Mouse (Mus musculus) induced T-regulatory cell, adult 2 months (primary cell): ENCODE measurements around the gene Sbpl.

Experiments used
- DNase-seq: peaks from one replicate; pipeline ENCODE4 v3.0.0-alpha.2; 2012; ENCODE audit warnings: low read depth

The Sbpl gene

DNA sequence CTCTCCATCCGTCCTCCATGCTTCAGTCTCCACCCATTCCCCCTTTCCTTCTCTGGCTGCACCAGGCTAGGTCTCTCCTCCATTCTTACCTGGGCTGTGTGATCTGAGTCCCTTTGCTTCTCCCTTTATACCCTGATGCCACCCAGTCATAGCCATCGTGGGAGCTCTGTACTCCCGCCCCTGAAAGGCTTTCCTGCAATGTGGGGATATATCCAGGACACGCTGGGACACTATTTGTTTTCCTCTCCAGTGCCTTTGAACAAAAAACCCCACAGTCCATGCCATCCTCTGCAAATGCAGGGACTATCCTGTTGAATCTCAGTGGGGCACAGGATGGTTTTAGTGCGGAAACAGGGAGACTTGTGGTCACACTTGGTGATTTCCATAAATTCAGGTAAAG is at the start of gene Sbpl:
TSS of gene Sbpl (minus strand) at position 101 of the 400 bp plus-strand sequence.
- no peak for DNase-seq

DNA sequence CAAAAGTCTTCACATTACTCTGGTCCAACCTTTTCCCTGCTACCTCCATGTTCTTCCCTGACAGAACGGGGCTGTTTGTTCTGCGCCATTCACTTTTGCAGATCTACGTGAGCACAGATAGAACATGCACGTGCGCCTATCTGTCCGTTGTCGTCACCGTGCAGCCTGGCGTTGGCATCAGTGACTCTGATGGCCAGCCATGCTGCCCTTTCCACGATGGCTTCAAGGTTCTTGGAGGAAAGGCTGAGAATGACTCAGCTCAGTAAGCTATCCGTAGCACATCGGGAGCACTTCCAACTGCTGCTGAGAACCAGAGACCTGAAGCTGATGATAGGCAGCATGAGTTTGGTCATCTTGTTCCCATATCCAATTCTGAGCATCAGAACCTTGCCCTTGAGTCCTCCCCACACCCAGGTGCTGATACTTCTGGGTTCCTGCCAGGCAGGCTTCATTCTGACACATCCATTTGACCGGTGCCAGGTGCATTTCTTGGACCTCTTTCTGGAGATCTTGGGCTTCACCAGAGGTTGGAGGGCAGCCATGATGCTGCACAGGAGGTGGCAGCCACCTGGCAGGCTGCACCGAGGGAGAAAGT is 49.1 kb upstream of the Sbpl start:
- no peak for DNase-seq

DNA sequence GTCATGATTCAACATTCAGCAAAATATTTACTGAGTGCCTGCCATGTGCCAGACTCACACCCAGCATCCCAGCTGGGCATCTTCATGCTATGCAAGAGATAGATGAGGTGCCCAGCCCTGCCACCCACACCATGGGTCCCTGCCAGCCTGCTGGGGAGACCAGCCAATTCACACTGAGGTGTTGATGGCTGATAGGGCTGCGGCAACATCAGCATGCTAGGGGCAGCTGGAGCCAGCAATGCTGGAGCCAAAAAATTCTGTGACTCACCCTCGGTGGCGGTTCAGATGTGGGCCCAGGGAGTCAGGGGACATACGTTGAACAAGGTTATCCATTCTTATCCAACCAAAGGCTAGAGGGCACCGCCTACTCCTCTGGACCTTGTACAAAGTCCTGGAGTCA is 45.3 kb upstream of the Sbpl start:
- DNase-seq: no peak

DNA sequence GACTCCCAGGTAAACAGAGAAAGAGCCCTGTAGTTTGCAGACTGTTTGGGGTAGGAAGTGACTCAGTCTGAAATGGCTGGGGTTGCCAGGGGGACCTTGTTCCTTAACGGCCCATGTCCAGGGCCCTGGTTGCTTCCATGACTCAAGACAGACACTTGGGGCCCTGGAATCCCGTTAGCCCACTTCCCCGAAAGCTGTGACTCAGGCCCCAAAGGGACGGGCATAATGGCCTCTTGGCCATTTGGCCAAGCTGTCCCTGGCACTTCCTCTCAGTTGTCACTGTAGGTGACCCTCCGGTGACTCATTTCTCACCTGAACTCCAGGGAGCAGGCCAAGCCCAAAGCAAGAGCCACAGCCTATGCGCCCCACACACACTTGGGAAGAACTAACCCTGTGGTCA is 43.3 kb upstream of the Sbpl start:
- DNase-seq: no peak

DNA sequence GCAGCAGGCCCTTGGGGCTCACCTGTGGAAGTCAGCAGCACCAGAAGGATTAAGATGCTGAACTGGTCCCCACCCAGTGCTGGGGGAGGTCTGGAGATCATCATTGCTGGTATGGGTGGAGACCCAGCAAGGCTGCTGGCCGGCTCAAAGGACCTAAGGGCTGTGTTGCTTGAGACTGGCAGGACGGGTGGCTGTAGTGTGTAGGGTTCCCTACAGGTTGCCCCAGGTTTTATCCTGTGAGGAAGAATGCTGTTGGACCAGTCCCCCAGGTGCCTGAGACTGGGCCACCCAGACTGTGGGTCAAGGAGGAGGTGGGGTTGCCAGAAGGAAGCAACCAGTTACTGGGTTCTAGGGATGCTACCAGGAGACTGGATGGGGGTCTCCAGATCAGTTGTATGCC is 42.8 kb upstream of the Sbpl start, which contains the start of gene Prss22:
TSS of gene Prss22 (minus strand) at position 200 of the 400 bp plus-strand sequence.
- DNase-seq: no peak

DNA sequence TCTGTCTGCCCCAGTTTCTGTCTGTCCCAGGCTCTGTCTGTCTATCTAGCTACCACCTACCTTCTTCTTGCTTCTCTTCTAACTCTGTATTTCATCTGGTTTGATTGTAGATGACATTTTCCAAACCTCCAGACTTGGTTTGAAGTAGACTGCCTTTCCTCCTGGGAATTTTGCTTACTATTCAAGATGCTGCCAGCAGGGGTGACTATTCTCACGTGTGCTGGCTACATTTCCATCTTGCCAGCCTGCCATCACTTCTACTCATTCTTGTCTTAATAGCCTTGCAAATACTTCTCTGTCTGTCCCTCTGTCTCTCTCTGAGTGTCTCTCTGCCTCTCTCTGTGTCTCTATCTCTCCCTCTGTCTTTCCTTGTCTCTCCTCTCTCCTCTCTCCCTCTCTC is 40.3 kb upstream of the Sbpl start:
- no peak for DNase-seq

DNA sequence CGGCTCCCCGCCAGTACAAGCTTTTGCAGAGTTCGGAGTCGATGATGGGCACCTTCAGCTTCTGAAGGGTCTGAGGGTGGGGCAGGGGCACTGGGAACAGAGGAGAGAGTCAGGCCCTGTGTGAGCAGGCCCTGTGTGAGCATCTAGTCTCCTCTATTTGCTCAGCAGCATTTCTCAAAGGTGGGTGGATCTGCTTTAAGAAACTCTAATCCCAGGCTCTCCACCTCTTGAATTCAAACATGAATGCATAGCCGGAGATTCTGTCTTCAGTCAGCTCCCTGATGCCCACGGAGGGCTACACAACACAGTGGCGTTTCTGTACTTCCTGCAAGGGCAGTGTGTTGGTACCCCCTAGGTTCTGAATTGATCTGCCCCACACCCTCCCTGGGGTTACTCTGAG is 39.6 kb upstream of the Sbpl start:
- DNase-seq: no peak

DNA sequence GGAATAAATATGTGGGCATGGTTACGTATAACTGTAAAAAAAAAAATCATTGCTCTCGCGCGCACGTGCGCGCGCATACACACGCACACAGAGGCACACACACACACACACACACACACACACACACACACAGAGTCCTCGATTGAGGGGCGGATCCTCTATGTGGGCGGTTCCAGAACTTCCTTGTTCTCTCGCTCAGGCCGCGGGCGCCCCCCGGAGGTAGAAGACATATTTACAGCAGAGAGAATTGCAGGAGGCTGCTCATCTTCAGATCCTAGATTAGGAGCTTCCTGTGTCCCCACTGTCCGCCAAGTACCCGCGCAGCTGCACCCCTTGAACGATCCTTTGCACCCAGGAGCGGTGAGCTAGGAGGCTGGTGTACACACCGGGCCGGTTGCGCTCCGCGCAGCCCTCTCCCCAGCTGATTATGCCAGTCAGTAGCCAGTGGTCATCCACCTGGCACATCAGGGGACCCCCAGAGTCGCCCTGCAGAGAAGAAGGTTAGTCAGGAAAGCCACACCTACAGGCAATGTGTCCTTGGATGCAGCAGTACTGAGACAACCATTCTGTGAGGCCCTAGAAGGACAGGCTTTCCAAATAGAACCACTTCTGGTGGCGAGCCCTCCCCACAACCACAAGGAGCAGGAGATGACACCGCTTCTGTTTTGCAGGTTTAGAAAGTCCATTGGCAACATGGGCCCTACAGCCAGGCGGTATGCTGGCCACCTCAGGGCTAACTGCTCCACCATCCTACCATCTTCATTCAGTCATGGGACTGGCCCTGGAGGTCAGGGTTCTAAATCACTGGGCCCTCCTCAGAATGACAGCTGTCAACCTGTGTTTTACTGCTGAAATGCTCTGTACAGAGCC is 38.7 kb upstream of the Sbpl start:
- peak; percentile 96 for DNase-seq

DNA sequence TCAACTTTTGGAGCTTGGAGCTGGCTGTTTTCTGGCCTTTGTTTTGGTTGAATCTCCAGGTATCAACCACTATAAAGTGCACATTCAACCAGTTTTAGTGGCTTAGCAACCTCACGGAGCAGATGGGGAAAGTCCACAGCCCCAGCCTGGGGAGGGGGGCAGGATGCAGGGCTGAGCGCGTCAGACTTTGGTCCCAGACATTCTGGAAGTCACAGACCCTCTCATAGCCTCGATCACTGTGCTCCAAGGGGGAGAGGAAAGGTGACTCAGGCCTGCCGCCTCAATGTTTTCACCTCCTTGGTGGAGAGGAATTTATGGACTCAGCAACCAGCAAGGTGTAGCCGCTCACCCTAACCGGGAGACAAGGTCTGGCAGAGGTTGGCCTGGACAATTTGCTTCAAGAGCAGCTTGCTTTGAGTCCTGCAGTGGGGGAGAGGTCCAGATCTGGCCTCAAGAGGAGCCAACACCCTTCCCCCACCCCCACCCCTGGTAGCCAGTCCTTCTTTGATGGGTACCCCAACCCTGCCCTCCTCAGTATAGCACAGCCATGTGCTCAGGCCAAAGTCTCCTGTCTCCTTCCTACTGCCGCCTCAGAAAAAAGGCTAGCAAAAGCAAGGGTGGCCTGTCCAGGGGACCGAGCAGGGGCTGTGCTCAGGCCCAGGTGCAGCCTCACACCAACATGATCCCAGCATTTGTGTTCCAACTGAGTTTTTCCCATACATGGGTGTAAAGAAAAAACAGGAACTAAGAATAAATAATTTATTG is 37.9 kb upstream of the Sbpl start:
- peak; percentile 37 for DNase-seq

DNA sequence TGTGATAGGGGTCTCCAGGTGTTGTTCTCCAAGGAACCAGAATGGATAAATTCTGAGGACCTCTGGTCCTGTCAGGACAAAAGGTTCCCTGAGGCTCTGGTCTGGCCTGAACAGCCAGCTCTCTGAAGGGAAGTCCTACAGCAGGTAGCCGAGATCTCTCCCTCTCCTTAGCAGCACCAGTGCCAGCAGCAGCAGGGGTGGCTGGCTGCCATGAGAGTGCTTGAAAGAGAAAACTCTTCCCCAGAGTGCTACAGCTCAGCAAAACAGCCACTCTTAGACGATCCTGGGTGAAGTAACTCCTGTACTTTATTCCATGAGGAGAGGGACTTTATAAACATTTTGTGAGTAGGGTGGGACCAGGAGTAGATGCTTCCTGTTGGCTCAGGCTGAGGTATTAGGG is 34.7 kb upstream of the Sbpl start:
- DNase-seq: no peak

DNA sequence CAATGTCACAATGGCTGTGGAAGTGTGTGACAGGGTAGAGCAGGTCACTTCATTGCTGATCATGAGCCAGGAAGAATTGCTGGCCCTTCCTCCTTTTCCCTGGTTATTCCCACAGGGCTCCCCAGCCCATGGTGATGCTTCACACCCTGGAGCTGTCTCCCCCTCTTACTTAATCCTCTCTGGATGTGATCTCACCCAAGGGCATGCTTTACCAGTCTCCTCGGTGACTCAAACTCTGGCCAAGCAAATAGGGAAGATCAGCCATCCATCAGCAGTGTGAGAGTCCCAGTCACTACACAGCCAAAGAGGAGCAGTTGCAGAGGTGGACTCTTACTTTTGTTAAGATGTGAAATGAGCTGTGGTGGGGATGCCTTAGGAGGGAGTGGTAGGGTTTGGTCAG is 29.9 kb upstream of the Sbpl start:
- DNase-seq: no peak

DNA sequence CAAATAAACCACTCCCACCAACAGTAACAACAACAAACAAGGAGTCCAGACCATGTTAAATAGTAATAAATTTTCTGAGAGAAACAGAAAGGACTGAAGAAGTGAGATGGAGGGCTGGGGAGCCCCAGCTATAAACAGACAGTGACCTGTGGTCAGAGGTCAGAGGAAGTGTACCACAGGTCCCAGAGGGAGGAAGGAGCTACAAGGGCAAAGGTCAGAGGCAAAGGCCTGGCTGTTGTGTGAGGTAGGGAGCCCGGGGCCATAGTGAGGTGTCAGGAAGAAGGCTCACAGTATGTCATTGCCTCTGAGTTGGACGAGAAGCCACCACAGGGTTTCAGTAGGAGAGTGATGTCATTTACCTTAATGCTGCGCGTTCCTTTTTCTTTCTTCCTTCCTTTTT is 27.8 kb upstream of the Sbpl start:
- peak; percentile 43 for DNase-seq

DNA sequence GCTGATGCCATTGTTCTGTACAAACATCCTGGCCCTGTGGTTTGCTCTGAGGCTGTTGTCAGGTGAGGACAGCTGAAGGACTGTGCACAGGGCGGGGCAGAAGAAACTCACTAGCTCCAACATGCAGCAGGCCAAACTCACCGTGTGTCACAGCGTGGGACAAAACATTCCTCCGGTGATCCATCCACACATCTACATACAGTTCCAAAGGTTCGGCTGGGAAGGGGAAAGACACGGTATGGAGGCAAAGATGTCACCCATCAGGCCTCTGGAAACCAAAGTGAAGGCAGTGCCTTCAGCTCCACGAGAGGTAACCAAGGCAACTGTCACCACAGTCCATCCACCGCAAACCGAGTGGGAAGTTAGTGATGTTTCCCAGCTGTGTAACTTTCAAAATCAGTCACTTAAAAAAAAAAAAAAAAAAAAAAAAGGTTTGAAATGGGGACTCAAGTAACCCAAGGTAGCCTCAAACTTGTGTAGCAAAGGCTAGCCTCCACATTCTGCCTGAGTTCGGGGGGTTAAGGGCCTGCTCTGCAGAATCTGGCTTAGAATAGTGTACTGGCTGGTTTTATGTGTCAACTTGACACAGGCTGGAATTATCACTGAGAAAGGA is 25.3 kb upstream of the Sbpl start, which contains the start of gene Prss30:
TSS of gene Prss30 (minus strand) at position 270 of the 613 bp plus-strand sequence.
- DNase-seq: peak; percentile 86

DNA sequence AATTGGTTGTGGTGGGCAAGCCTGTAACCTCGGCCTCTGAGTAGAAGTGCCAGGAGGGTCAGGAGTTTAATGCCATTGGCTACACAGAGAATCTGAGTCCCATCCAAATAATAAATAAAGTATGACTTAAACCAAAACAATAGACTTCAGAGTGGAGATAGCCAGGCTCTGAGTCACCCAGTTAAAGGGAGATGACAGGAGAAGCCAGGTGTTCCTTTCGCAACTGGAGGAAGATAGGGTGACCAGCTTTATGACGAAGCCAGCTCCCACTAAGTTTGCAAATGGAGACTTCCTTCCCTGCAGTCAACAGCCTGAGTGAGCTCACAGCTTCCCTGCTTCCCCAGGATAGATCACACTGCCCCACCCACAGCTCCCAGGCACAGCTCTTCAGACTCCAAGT is 24.4 kb upstream of the Sbpl start:
- DNase-seq: peak; percentile 29

DNA sequence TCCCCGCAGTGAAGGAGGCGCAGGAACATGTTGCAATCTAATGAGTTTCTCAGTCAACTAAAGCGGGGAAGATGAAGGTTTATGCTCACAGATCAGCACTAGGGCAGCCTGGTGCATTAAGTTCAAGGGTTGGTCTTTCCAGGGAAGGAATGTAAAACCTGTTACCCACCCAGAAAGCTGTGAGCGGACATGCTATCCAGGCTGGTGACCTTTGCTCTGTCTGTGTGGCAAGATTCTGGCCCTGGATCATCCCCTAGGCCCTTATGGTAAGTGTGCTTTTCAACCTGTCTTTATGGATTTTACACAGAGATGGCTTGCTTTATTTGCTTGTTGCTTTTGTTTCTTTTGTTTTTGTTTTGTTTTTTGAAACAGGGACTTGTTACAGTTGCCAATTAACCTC is 21.6 kb upstream of the Sbpl start:
- DNase-seq: no peak

DNA sequence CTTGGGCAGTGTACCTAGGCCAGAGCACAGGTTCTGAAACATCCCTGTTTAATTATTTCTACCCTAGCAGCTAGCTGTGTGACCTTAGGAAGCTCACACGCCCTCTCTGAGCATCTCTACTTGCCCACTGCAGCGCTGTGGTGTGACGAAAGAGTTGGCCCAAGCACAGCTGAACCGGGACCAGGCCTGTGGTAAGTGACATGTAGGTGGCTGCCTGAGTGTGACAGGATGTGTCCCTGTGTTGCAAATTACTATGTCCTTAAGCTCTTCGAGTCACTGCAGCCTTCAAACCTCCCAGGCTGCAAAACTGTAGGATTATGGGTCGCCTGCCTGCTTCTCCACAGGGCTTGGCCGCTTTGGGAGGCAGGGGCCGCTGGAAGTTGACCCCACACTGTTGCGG is 16.2 kb upstream of the Sbpl start:
- DNase-seq: no peak

DNA sequence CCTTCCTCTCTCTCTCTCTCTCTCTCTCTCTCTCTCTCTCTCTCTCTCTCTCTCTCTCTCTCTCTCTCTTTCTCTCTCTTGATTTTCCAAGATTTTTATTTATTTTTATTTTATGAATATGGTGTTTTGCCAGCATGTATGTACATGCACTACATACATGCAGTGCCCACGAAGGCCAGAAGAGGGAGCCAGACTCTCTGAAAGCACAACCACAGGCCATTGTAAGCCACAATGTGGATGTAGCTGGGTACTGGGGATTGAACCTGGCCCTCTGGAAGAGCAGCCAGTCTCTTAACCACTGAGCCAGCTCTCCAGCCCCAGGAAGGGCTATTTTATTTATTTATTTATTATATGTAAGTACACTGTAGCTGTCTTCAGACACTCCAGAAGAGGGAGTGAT is 14.2 kb upstream of the Sbpl start:
- peak; percentile 88 for DNase-seq

DNA sequence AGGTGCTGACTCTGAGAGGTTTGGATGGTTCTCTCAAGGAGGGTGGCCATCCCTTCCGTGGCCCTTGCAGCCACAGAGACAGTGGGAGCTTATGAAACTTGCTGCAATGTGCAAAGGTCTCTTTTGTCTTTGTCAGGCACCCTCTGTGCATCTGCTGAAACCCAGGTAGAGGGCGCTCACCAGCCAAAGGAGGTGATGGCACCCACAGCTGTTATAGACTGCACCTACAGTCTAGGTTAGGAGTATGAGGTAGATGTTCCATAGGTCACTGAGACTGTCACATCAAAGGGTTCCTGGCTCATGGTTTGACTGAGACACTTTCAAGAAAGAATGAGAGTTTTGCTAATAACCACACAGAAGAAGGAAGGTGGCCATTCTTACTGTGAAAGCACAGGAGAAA is 13.7 kb upstream of the Sbpl start:
- peak; percentile 63 for DNase-seq

DNA sequence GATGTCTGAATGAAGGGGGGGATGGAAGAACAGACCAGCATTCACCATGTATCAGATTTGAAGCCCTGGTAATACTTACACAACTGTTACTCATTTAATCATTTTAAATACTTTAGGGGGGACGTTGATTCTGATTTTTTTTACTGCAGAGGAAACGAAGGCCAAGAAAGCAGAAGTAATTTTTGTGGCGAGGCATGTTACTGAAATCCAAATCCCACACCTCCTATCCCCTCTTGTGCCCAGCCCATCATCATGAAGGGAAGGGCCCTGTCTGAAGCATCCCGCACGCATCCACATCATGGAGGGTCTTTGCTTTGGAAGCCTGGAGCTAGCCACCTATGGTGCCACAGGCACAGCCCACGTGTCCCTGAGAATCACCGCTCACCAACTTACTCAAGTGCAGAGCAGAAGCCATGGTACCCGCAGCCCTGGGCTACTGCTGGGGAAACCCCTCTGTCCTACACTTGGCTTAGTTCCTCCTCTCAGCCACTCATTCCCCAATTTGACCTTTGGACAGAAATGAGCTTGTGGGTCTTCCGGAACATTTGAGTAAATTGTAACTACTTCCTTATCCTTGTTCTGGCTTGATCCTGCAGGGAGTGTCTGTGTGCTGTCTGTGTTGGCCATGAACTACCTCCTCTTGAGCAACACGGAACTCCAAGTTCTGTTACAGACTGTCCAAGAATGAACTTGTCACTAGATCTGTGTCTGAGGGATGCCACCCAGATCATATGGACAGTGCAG is 11.8 kb upstream of the Sbpl start:
- no peak for DNase-seq

DNA sequence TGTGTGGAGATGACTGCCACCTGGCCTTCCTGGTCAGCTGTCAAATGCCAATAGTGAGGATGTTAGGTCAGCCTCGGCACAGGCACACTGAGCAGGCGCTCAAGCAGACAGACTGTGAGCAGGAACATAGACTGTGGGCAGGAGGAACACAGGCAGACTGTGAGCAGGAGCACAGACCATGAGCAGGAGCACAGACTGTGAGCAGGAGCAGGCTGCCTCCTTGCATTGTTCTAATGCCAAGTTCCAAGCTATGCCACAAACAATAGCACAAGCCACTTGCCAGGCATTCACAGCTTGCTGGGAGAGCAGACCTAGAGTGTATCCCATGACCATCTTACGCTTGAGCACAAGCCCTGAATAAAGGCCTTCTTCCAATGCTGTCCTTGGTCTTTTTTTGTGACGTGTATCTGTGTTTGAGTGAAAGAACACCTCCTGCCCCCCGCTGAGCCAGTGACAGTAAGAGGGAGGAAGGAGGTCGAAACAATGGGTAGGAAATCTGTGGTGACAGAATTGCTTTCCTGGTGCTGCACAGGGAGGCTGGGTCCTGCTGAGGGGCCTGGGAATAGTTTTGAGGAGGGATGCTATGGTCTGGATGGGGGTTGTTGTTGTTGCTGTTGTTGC is 10.8 kb upstream of the Sbpl start:
- DNase-seq: no peak

DNA sequence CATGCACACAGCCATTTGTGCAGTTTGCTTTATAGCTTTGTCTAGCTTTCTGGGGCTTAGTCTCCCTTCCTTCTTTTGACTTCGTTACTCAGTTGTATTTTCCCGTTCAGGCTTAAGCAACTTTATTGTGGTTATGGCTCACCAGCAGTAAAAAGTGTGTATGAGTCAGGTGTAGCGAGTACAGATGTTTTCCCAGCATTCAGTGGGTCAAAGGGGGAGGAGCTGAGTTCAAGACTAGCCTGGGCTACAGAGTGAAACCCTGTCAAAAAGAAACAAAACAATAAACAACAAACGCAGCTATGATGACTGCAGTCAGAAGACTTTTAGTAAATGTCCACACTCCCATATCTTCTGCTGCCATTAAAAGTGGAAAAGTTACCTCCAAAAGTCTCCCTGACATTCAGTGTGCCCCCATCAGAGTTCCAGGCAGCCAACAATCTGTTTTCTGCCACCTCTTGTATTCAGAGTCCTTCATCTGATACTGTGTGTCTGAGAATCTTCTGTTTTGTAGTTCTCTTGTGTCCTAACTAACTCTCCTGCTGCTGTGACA is 6.6 kb upstream of the Sbpl start:
- no peak for DNase-seq
